Mouse (Mus musculus): Measurements from ENCODE around the gene Anks6. TPM values are rescaled to one million over a fixed set of nuclear protein-coding genes. Genes with fewer than 3 reads are reported as not detected.

Anks6 gene
- total and polyA plus RNA-seq, 3 experiments: not detected

GRCm38 (mm10) chr4:46997969-46998368, 59.3 kb downstream of the Anks6 start:
- Histone ChIP-seq H3K79me2 (ENCODE audit: control insufficient read depth, insufficient read depth, low read length, poor library complexity) (no peaks in the 10 kb centered on the region), H3K9me3 (replicated peaks; ENCODE audit: insufficient read depth, low read length) (no peaks in the 10 kb centered on the region), H3K36me3 (ENCODE audit: control insufficient read depth in 1 of 2, insufficient read depth in 2 of 2, low read length in 2 of 2) (no peaks in the 10 kb centered on the region), H3K9ac (ENCODE audit: control insufficient read depth, low read depth, low read length, poor library complexity, severe bottlenecking) (no peak overlapping the region), H3K4me3 (ENCODE audit: control insufficient read depth in 1 of 2, insufficient read depth in 1 of 2, low read depth in 2 of 2, low read length in 2 of 2) (no peak overlapping the region), H3K27ac (ENCODE audit: control insufficient read depth, low read depth, low read length) (no peak overlapping the region), H3K27me3 (ENCODE audit: control insufficient read depth in 1 of 2, insufficient read depth in 2 of 2, low read length in 2 of 2) (peaks cover 0 to 3% of the 10 kb centered on the region in 2 experiments; a peak in 1 of 4 replicates), H3K4me1 (ENCODE audit: control insufficient read depth in 1 of 2, insufficient read depth in 2 of 2, low read length in 2 of 2) (no peaks in the 10 kb centered on the region)
- no peak for DNase-seq (ENCODE audit: low read depth, low spot score)
- TF ChIP-seq CHD1 (IDR thresholded peaks at IDR 0.05; ENCODE audit: low read depth, low read length): no peak
- no peak for TF ChIP-seq RCOR1 (IDR thresholded peaks at IDR 0.05; ENCODE audit: low read depth, low read length)
- TF ChIP-seq POLR2AphosphoS5 (IDR thresholded peaks at IDR 0.05; ENCODE audit: borderline replicate concordance, low read depth, low read length): no peak
- TF ChIP-seq MXI1 (IDR thresholded peaks at IDR 0.05; ENCODE audit: low read depth, low read length): no peak
- TF ChIP-seq MEF2A (IDR thresholded peaks at IDR 0.05; ENCODE audit: extremely low read depth, insufficient replicate concordance, low read depth, low read length, poor library complexity, severe bottlenecking): no peak
- no peak for TF ChIP-seq KAT2A (conservative IDR thresholded peaks at IDR 0.05; ENCODE audit: low read depth, low read length)
- TF ChIP-seq ZKSCAN1 (IDR thresholded peaks at IDR 0.05; ENCODE audit: low read depth, low read length): no peak

- Histone ChIP-seq H3K9me3 (replicated peaks; ENCODE audit: insufficient read depth, low read length) (no peaks in the 10 kb centered on the region), H3K9ac (ENCODE audit: control insufficient read depth, low read depth, low read length, poor library complexity, severe bottlenecking) (no peak overlapping the region), H3K4me3 (ENCODE audit: control insufficient read depth in 1 of 2, insufficient read depth in 1 of 2, low read depth in 2 of 2, low read length in 2 of 2) (no peak overlapping the region), H3K79me2 (ENCODE audit: control insufficient read depth, insufficient read depth, low read length, poor library complexity) (no peaks in the 10 kb centered on the region), H3K27me3 (ENCODE audit: control insufficient read depth in 1 of 2, insufficient read depth in 2 of 2, low read length in 2 of 2) (no peaks in the 10 kb centered on the region), H3K36me3 (ENCODE audit: control insufficient read depth in 1 of 2, insufficient read depth in 2 of 2, low read length in 2 of 2) (no peaks in the 10 kb centered on the region), H3K27ac (ENCODE audit: control insufficient read depth, low read depth, low read length) (no peak overlapping the region), H3K4me1 (ENCODE audit: control insufficient read depth in 1 of 2, insufficient read depth in 2 of 2, low read length in 2 of 2) (no peaks in the 10 kb centered on the region)
- TF ChIP-seq POLR2AphosphoS2 (IDR thresholded peaks at IDR 0.05; ENCODE audit: low read length) (no peak), HCFC1 (IDR thresholded peaks at IDR 0.05; ENCODE audit: low read depth, low read length) (no peak), MEF2A (IDR thresholded peaks at IDR 0.05; ENCODE audit: extremely low read depth, insufficient replicate concordance, low read depth, low read length, poor library complexity, severe bottlenecking) (no peak), MYC (IDR thresholded peaks at IDR 0.05; ENCODE audit: low read depth, low read length) (no peak), ZNF384 (IDR thresholded peaks at IDR 0.05; ENCODE audit: low read depth, low read length) (no peak), TBP (IDR thresholded peaks at IDR 0.05; ENCODE audit: low read depth, low read length) (no peak), ZKSCAN1 (IDR thresholded peaks at IDR 0.05; ENCODE audit: low read depth, low read length) (no peak), RAD21 (IDR thresholded peaks at IDR 0.05; ENCODE audit: low read depth, low read length) (no peak), E2F4 (IDR thresholded peaks at IDR 0.05; ENCODE audit: borderline replicate concordance, low read depth, low read length) (no peak), USF2 (IDR thresholded peaks at IDR 0.05; ENCODE audit: borderline replicate concordance in 1 of 2, insufficient read depth in 1 of 2, low read depth in 1 of 2, low read length in 2 of 2) (no peak), RCOR1 (IDR thresholded peaks at IDR 0.05; ENCODE audit: low read depth, low read length) (no peak), JUND (IDR thresholded peaks at IDR 0.05; ENCODE audit: low read depth, low read length) (no peak), GABPA (IDR thresholded peaks at IDR 0.05; ENCODE audit: low read depth, low read length) (no peak), POLR2A (IDR thresholded peaks at IDR 0.05; ENCODE audit: control insufficient read depth in 1 of 2, insufficient read depth in 1 of 2, low read depth in 1 of 2, low read length in 2 of 2, poor library complexity in 1 of 2) (no peak), MAX (IDR thresholded peaks at IDR 0.05; ENCODE audit: low read length) (no peak), SMC3 (IDR thresholded peaks at IDR 0.05; ENCODE audit: low read depth, low read length) (no peak), NRF1 (IDR thresholded peaks at IDR 0.05; ENCODE audit: insufficient read depth, low read depth, low read length, poor library complexity, severe bottlenecking) (no peak), EP300 (IDR thresholded peaks at IDR 0.05; ENCODE audit: low read depth in 1 of 2, low read length in 2 of 2) (no peak)
- DNase-seq (ENCODE audit: low read depth, low spot score): peak; percentile 18
Measured at GRCm38 (mm10) chr4:46992827-46993473, 64.3 kb downstream of the Anks6 start.

All from MEL (cell line).